Mouse (Mus musculus): ENCODE measurements around the gene Nkx2-5.

The Nkx2-5 gene

DNA sequence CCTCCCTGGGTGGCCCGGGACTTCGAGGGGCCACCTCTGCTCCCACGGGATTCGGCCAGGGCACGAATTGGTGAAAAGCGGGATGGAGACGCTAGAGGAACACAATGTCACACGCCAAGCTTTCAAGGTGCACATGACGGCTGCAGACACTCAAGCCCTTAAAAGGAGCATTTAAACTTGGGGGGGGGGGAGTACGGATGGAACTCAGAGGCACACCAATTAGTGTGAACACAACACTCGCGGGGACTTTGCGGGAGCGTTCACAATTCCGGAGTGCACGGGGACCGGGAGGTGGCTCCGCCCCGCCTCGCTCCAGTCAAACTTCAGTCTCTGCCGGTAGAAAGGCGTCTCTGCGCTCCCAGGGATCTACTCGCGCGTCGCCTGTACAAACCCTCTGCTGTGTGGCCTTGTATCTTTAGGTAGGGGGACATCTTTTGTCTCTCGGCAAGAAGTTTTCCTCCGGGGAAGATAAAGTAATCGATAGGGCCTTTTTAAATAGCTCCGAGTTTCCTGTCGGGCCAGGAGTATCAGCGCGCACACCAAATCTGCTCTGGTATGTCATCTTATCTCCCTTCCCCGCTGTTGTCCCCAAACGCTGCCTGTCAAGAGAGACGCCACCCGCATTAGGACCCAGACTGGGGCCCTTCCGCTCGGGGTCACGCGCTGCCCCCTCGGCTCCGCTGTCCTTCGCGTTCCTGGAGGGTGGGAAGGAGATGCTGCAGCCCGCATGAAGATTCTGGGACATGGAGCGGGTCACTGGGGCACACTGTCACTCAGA lies 5.7 kb upstream of the Nkx2-5 start:
- DNase-seq (ENCODE audit: low spot score in 2 of 2), result no peak

DNA sequence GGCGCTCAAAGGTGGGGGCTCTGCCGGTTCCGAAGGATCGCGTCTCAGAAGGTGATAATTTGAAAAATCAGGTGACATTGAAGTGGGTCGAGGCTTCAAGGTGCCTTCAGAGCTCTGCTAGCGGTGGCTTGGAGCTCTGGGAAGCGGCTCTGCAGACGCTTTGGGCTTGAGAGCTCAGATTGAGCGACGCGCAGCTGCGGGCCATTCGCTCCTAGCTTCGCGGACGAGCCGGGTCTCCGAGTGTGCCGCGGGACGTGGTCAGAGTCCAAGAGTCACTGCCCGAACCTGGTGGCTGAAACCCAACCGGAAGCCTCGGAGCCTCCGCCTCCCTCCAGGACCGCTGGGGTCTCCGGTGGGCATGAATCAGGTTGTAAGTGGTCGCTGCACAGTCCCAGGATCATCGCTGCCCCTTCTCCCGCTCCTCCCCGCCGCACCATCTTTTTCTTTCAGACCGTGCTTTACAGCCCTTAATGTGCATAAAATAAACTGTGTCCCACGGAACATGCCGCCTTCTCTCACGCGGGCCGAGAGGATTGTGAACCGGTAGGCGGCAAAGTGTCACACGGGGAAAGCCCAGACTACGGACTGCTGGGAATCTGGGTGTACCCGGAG lies 5.0 kb upstream of the Nkx2-5 start:
- no peak for DNase-seq (ENCODE audit: low spot score in 2 of 2)

- DNase-seq (ENCODE audit: low spot score in 2 of 2), result no peak
Observed at GRCm38 (mm10) chr17:26849106-26849745, 4.4 kb upstream of the Nkx2-5 start.

DNA sequence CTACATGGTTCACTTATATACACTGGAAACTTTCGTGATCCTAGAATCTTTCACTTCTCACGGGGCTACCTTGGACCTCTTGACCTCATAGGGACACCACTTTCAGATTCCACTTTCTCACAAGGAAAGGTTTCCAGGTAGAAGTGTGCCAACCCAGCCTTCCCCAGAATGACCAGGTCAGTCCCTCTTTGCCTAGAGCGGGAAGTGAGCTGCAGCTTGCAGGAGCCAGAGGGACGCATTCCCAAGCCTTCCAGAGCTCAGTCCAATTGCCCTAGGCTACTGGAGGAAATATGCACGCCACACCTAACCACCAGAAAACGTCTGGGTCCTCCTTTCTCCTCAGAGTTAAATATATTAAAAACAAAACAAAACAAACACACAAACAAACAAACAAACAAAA lies 3.4 kb upstream of the Nkx2-5 start:
- DNase-seq (ENCODE audit: low spot score in 2 of 2), result no peak

GRCm38 (mm10) chr17:26847801-26848200 lies 3.0 kb upstream of the Nkx2-5 start:
- no peak for DNase-seq (ENCODE audit: low spot score in 2 of 2)

DNA sequence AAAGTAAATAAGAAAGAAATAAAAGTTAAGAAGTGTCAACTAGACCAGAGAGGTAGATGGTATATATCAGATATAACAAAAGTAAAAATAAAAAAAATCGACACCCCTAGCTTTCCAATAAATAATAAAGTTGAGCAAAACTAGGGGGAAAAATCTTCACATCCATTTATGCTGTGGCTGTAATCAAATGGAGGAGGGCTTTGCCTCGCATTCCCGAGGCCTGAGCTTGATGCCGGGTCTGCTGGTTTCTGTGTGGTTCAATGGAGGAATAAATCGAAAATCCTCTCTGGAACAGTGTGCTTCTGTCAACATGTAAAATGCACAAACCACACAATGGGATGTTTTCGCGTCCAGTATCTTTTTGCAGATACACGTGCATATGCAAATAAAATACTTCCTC lies 1.6 kb upstream of the Nkx2-5 start:
- no peak for DNase-seq (ENCODE audit: low spot score in 2 of 2)

GRCm38 (mm10) chr17:26845149-26846050 lies 591 bp upstream of the Nkx2-5 start:
- DNase-seq (ENCODE audit: low spot score in 2 of 2), result no peak

GRCm38 (mm10) chr17:26844371-26844851 lies 398 bp downstream of the Nkx2-5 start:
- DNase-seq (ENCODE audit: low spot score in 2 of 2), result peak in 1 of 2 experiments; percentile 54

DNA sequence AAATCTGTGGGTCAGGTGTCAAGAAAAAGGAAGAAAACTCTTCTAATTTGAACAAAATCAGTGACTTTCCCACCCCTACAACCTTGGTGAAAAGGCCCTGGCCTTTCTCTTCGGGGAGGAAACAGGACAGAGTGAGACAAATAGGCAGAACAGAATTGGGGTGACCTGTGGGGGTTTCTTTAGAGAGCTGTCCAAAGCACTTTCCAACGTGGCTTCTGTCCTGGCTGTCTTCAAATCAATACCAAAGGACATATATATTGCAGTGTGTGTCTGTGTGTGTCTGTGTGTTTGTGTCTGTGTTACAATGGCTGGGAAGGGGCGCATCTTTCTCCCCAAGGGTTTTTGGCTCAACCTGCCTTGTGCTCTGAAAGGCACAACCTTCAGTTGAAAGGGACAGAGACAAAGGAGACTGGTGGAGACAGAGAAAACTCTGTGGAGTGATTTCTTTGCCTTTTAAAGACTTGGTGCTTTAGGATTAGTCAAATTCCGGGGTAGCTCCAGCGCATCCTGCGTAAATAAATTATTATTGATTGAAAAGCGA lies 1.0 kb downstream of the Nkx2-5 start:
- no peak for DNase-seq (ENCODE audit: low spot score in 2 of 2)

GRCm38 (mm10) chr17:26843229-26843567 lies 1.6 kb downstream of the Nkx2-5 start:
- DNase-seq (ENCODE audit: low spot score in 2 of 2), result no peak

DNA sequence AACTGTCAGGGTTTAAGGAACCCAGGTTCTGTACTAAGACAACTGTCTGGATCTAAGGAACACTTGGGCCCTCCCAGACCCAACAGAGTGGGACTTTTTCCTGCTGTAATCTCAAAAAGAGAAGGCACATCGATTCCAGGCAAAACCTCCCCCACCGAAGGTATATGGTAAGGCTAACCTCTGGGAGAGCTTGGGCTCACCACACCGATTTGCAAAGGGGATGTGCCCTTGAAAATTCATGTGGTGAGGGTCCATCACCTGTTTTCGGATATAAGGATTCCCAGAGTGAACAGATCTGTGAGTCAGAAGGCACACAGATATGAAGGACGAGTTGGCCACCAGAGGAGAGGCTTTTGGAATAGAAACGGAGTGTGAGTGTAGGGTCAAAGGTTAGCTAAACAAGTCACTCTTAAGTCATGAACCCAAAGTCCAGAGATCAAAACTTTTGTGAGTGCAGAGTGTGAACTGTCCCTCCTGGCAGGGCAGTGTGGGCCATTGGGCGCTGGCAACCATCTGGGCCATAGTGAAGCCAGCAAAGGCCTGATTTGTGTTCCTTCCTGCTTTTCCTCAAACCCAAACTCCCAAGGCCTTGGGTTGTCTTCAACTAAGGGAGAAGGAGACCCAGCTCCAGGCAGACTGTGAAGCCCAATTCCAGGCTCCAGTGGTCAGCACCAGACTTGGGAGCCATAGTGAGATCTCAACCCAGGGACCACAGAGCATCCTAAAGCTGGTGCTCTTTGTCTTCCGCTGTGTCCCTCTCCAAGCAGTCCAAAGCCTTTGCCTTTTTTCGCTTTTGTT lies 2.2 kb downstream of the Nkx2-5 start:
- DNase-seq (ENCODE audit: low spot score in 2 of 2), result no peak

- no peak for DNase-seq (ENCODE audit: low spot score in 2 of 2)
Observed at GRCm38 (mm10) chr17:26841981-26842380, 2.8 kb downstream of the Nkx2-5 start.

DNA sequence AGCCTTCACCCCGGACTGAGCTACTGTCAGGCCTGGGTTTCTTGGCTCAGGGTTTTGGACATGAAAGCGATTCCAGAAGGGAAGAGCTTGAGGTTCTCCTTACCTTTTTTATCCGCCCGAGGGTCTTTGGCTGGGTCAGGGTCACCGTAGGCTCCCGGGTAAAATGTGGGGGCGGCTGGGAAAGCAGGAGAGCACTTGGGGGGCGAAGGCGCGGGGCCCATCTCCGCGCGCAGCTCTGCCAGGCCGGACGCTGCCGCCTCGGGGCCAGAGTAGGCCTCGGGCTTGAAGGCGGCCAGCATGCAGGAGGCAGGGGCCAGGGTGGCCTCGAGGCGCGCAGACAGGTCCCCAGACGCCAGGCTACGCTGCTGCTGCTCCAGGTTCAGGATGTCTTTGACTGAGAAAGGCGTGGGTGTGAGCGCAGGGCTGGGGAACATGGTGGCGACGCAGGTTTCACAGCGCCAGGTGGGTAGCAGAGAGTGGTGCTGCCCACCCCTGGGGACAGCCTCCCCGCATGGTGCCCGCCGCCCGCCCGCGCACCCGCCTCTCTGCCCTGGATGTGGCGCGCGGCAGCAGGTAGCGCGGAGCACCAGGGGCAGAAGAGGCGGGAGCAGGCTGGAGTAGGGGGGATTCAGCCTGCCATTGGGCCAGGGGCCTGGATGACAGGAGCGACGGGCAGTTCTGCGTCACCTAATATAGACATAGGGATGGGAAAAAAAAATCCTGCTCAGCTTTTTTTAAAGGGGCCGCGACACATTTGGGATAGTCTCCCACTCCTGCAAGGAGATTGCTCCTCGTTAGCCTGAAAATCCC lies 3.7 kb downstream of the Nkx2-5 start:
- DNase-seq (ENCODE audit: low spot score in 2 of 2), result no peak

DNA sequence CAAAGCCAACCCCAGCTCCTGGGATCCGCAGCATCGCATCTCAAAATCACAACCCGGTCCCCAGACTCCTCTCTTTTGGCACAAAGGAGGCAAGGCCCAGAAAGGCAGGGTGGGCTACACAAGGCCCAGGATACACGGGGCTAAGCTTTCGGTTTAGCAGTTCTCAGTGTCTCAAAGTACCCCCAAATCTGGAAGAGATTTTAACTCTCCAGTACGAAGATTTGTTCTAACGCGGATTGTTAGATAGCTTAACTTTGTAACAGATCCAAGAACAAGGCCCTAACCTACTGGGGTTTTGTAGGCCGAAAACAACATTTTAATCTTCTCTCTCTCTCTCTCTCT lies 4.4 kb downstream of the Nkx2-5 start:
- DNase-seq (ENCODE audit: low spot score in 2 of 2), result no peak

DNA sequence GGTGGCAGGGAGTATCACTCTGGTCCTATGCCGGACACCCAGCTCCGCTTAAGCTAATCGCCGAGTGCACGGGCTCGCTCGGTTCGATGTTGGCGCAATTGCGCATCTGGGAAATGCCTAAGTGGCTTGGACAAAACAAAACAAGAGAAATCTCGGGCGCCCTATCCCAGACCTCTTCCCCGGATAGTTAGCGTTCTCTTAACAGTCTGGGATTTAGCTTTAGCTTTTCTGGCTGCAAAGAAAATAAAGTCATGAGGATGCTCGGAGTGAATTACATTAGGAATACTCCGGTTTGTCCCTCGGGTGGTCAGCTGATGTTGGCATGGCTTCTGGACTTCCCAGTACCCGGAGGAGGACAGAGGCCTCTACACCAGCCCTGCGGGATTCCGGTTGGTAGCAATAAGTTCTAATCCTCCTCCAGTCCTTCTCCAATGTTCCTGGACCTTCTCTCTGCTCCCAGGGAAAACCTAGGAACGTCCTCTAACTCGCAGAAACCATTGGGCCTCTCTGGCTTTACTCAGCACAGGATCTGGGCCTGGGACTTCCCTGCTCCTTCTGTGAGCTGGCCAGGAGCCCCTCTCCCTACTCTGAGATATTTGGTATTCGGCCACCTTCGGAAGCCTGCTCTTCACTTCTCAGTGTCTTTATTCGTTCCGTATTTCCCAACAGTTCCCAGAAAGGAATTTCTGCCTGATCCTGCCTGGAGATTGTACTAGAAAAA lies 4.9 kb downstream of the Nkx2-5 start:
- no peak for DNase-seq (ENCODE audit: low spot score in 2 of 2)

DNA sequence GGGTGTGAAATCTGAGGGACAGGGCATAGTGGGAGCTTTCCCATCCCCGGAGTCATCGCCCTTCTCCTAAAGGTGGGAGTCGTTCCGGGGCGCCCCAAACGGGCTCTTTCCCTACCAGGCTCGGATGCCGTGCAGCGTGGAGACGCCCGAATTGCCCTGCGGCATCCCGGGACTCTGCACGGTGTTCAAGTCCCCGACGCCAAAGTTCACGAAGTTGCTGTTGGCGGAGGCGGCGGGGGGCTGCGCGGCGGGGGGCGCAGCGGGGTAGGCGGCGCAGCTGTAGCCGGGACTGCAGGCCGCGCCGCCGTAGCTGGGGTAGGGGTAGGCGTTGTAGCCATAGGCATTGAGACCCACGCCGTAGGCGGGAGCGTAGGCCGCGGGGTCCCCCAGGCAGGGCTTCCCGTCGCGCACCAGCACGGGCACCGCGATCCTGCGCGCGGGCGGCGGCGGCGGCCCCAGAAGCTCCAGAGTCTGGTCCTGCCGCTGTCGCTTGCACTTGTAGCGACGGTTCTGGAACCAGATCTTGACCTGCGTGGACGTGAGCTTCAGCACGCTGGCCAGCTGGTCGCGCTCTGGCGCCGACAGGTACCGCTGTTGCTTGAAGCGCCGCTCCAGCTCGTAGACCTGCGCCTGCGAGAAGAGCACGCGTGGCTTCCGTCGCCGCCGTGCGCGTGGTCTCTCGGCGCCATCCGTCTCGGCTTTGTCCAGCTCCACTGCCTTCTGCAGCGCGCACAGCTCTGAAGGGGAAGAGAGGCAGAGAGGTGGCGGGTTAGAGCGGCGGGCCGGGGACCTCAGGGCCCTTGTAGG lies 5.7 kb downstream of the Nkx2-5 start:
- no peak for DNase-seq (ENCODE audit: low spot score in 2 of 2)

- no peak for DNase-seq (ENCODE audit: low spot score in 2 of 2)
Observed at GRCm38 (mm10) chr17:26838191-26838910, 6.5 kb downstream of the Nkx2-5 start.

- DNase-seq (ENCODE audit: low spot score in 2 of 2), result no peak
Observed at GRCm38 (mm10) chr17:26837546-26837985, 7.2 kb downstream of the Nkx2-5 start.

Measured in urinary bladder, postnatal 4 days (tissue).